Comparison of ENCODE assay signal across 8 mouse cellular contexts in the genomic region with DNA sequence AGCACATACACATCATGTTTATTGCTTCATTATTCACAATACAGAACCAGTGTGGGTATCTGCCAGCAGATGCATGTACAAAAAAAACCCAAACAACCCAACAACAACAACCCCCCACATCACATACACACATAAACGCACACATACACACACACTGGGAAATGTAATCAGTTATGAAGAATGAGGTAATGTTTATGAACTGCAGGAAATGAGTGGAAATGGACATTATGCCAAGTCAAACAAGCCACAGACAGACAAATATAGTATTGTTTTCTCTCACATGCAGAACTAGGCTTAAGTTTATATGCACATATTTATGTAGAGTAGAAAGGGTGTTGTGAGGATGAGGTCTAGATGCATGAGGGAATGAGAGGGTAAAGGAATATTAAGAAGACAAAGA. TPM values are rescaled to one million over a fixed set of nuclear protein-coding genes. Genes with fewer than 3 reads are reported as not detected.
DNase-seq lines count a peak whose midpoint lies in the region; ATAC-seq lines count a peak whose summit lies in the region.

No protein-coding gene starts in this region.

- DNase-seq in heart, adult 8-10 months (ENCODE audit: low spot score) = no peak
- DNase-seq in embryonic facial prominence, embryonic 14.5 days (ENCODE audit: low spot score) = peak; percentile 31
- no peak for DNase-seq in limb, embryonic 10.5 days (ENCODE audit: low spot score)
- DNase-seq in midbrain, embryonic 14.5 days = no peak
- no peak for DNase-seq in adrenal gland, postnatal 25 days
- no peak for DNase-seq in layer of hippocampus, postnatal 25 days (ENCODE audit: extremely low spot score in 1 of 2, low spot score in 1 of 2)

- H3K4me3 ChIP-seq in heart, embryonic 14.5 days (ENCODE audit: control insufficient read depth in 1 of 2, insufficient read depth in 1 of 2, low read depth in 1 of 2, low read length in 2 of 2) = peak overlapping the region in 1 of 2 experiments; percentile 75; a peak in 3 of 4 replicates
- H3K4me3 ChIP-seq in embryonic facial prominence, embryonic 14.5 days (ENCODE audit: low read depth, low read length) = peak overlapping the region; percentile 62
- H3K4me3 ChIP-seq in limb, embryonic 10.5 days = peak overlapping the region; percentile 69
- no peak overlapping the region for H3K4me3 ChIP-seq in midbrain, embryonic 14.5 days (replicated peaks; ENCODE audit: low read depth, low read length)

- H3K27me3 ChIP-seq in heart, embryonic 14.5 days (ENCODE audit: control insufficient read depth, insufficient read depth, low read length) = no peaks in the 10 kb centered on the region
- no peaks in the 10 kb centered on the region for H3K27me3 ChIP-seq in embryonic facial prominence, embryonic 14.5 days (replicated peaks; ENCODE audit: control insufficient read depth, insufficient read depth, low read length)
- no peaks in the 10 kb centered on the region for H3K27me3 ChIP-seq in limb, embryonic 10.5 days (ENCODE audit: low read depth, poor library complexity, severe bottlenecking)
- H3K27me3 ChIP-seq in midbrain, embryonic 14.5 days (ENCODE audit: control insufficient read depth, insufficient read depth, low read length) = no peaks in the 10 kb centered on the region

- no peaks in the 10 kb centered on the region for H3K9me3 ChIP-seq in heart, embryonic 14.5 days (ENCODE audit: control insufficient read depth, low read length)
- no peaks in the 10 kb centered on the region for H3K9me3 ChIP-seq in embryonic facial prominence, embryonic 14.5 days (ENCODE audit: control insufficient read depth, low read length)
- H3K9me3 ChIP-seq in limb, embryonic 10.5 days (replicated peaks) = no peaks in the 10 kb centered on the region
- H3K9me3 ChIP-seq in midbrain, embryonic 14.5 days (ENCODE audit: control insufficient read depth, low read length) = no peaks in the 10 kb centered on the region

- H3K27ac ChIP-seq in heart, embryonic 14.5 days (replicated peaks in 1 of 2; ENCODE audit: control insufficient read depth in 1 of 2, insufficient read depth in 1 of 2, low read depth in 2 of 2, low read length in 2 of 2) = peak overlapping the region in 1 of 2 experiments; percentile 98; a peak in 3 of 4 replicates
- peak overlapping the region; percentile 86 for H3K27ac ChIP-seq in embryonic facial prominence, embryonic 14.5 days (replicated peaks; ENCODE audit: low read depth, low read length)
- no peak overlapping the region for H3K27ac ChIP-seq in limb, embryonic 10.5 days
- H3K27ac ChIP-seq in midbrain, embryonic 14.5 days (replicated peaks; ENCODE audit: low read depth, low read length) = no peak overlapping the region

- peaks cover 13 to 24% of the 10 kb centered on the region in 2 experiments for H3K4me1 ChIP-seq in heart, embryonic 14.5 days (ENCODE audit: control insufficient read depth in 2 of 2, insufficient read depth in 2 of 2, low read length in 2 of 2)
- H3K4me1 ChIP-seq in embryonic facial prominence, embryonic 14.5 days (ENCODE audit: control insufficient read depth, insufficient read depth, low read length) = no peaks in the 10 kb centered on the region
- H3K4me1 ChIP-seq in limb, embryonic 10.5 days = peaks cover 10% of the 10 kb centered on the region
- H3K4me1 ChIP-seq in midbrain, embryonic 14.5 days (ENCODE audit: control insufficient read depth, insufficient read depth, low read length) = 0 out of 2 replicates have a peak, but pooled peaks cover 4% of the 10 kb centered on the region

- H3K9ac ChIP-seq in heart, embryonic 14.5 days (ENCODE audit: low read length) = peak overlapping the region; percentile 91
- H3K9ac ChIP-seq in embryonic facial prominence, embryonic 14.5 days (ENCODE audit: low read depth, low read length) = peak overlapping the region; percentile 67; the same call in 1 of the 2 replicates
- peak overlapping the region; percentile 65; the same call in 1 of the 2 replicates for H3K9ac ChIP-seq in midbrain, embryonic 14.5 days (replicated peaks; ENCODE audit: low read length)

- WGBS in heart, embryonic 14.5 days = 50% methylated on average over 1 of the region's 1 CpGs
- 60% methylated on average over 1 of the region's 1 CpGs for WGBS in embryonic facial prominence, embryonic 14.5 days
- 90% methylated on average over 1 of the region's 1 CpGs for WGBS in limb, embryonic 10.5 days
- WGBS in midbrain, embryonic 14.5 days = 85% methylated on average over 1 of the region's 1 CpGs

- peak overlapping the region; percentile 73 for H3K4me2 ChIP-seq in heart, embryonic 14.5 days (ENCODE audit: low read length)
- H3K4me2 ChIP-seq in embryonic facial prominence, embryonic 14.5 days (ENCODE audit: low read depth, low read length) = peak overlapping the region; percentile 61
- peak overlapping the region; percentile 63 for H3K4me2 ChIP-seq in midbrain, embryonic 14.5 days (ENCODE audit: low read length)

- ATAC-seq in heart, embryonic 14.5 days (ENCODE audit: insufficient number of reproducible peaks, insufficient read depth, low FRiP score, low read depth) = no peak
- ATAC-seq in embryonic facial prominence, embryonic 14.5 days (ENCODE audit: low read depth) = no peak
- no peak for ATAC-seq in midbrain, embryonic 14.5 days (ENCODE audit: low FRiP score, low TSS enrichment)
- no peak for ATAC-seq in megakaryocyte progenitor cell, adult 5-6 weeks (replicated peaks; ENCODE audit: poor library complexity)

- peaks cover 24% of the 10 kb centered on the region for H3K36me3 ChIP-seq in heart, embryonic 14.5 days (ENCODE audit: control insufficient read depth, insufficient read depth, low read length)
- peaks cover 8% of the 10 kb centered on the region for H3K36me3 ChIP-seq in embryonic facial prominence, embryonic 14.5 days (ENCODE audit: control insufficient read depth, insufficient read depth, low read length)
- H3K36me3 ChIP-seq in limb, embryonic 10.5 days = peaks cover 15% of the 10 kb centered on the region
- no peaks in the 10 kb centered on the region for H3K36me3 ChIP-seq in midbrain, embryonic 14.5 days (ENCODE audit: control insufficient read depth, insufficient read depth, low read length)

RNA-seq across cellular contexts. Expression of a gene that starts 1.2 kb away (rescaled TPM):
- 72.1 and 78.3 TPM in 2 replicates for polyA plus RNA-seq in heart, embryonic 14.5 days (2014; fragmentation: Nextera tagmentation; extraction: Ambion mirVana)
- total RNA-seq in heart, adult 8-10 months (2022) = 10 to 100 TPM; 56.9 to 69.9 (median 65.3) TPM
- 30.1 and 31.8 TPM in 2 replicates for polyA plus RNA-seq in embryonic facial prominence, embryonic 14.5 days (2014; fragmentation: Nextera tagmentation; extraction: Ambion mirVana)
- polyA plus RNA-seq in limb, embryonic 10.5 days (2016; fragmentation: Nextera tagmentation; extraction: Ambion mirVana) = 32.5 and 33.0 TPM in 2 replicates
- polyA plus RNA-seq in midbrain, embryonic 14.5 days (2014; fragmentation: Nextera tagmentation; extraction: Ambion mirVana) = 9.1 and 11.1 TPM in 2 replicates
- total RNA-seq in adrenal gland, postnatal 25 days (2021) = 47.8 and 54.8 TPM in 2 replicates
- 19.6 and 20.3 TPM in 2 replicates for total RNA-seq in megakaryocyte progenitor cell, adult 5-6 weeks (2015)
- 33.1 and 42.4 TPM in 2 replicates for total RNA-seq in megakaryocyte progenitor cell, adult 5-6 weeks (2017)
- total RNA-seq in layer of hippocampus, postnatal 25 days (2021) = 10 to 100 TPM; 13.1 to 14.4 TPM

RNA-seq across cellular contexts. Expression of a gene that starts 36.2 kb away (rescaled TPM):
- 15.7 and 21.0 TPM in 2 replicates for polyA plus RNA-seq in heart, embryonic 14.5 days (2014; fragmentation: Nextera tagmentation; extraction: Ambion mirVana)
- total RNA-seq in heart, adult 8-10 months (2022) = 10 to 100 TPM in 2 of 4 experiments, 1 to 10 TPM in 2; 7.7 to 11.5 (median 9.7) TPM
- 12.7 and 14.7 TPM in 2 replicates for polyA plus RNA-seq in embryonic facial prominence, embryonic 14.5 days (2014; fragmentation: Nextera tagmentation; extraction: Ambion mirVana)
- 34.9 and 43.5 TPM in 2 replicates for polyA plus RNA-seq in limb, embryonic 10.5 days (2016; fragmentation: Nextera tagmentation; extraction: Ambion mirVana)
- 1.9 and 3.7 TPM in 2 replicates for polyA plus RNA-seq in midbrain, embryonic 14.5 days (2014; fragmentation: Nextera tagmentation; extraction: Ambion mirVana)
- total RNA-seq in adrenal gland, postnatal 25 days (2021) = 9.7 and 10.2 TPM in 2 replicates
- total RNA-seq in megakaryocyte progenitor cell, adult 5-6 weeks (2015) = 1.6 and 1.9 TPM in 2 replicates
- 0.74 and 2.4 TPM in 2 replicates for total RNA-seq in megakaryocyte progenitor cell, adult 5-6 weeks (2017)
- 1 to 10 TPM; 6.9 to 7.2 TPM for total RNA-seq in layer of hippocampus, postnatal 25 days (2021)

RNA-seq across cellular contexts. Expression of a gene that starts 59.4 kb away (rescaled TPM):
- 284 and 288 TPM in 2 replicates for polyA plus RNA-seq in heart, embryonic 14.5 days (2014; fragmentation: Nextera tagmentation; extraction: Ambion mirVana)
- 100 to 1,000 TPM; 187 to 292 (median 203) TPM for total RNA-seq in heart, adult 8-10 months (2022)
- polyA plus RNA-seq in embryonic facial prominence, embryonic 14.5 days (2014; fragmentation: Nextera tagmentation; extraction: Ambion mirVana) = 213 and 225 TPM in 2 replicates
- 100 and 108 TPM in 2 replicates for polyA plus RNA-seq in limb, embryonic 10.5 days (2016; fragmentation: Nextera tagmentation; extraction: Ambion mirVana)
- polyA plus RNA-seq in midbrain, embryonic 14.5 days (2014; fragmentation: Nextera tagmentation; extraction: Ambion mirVana) = 117 and 130 TPM in 2 replicates
- 784 and 797 TPM in 2 replicates for total RNA-seq in adrenal gland, postnatal 25 days (2021)
- total RNA-seq in megakaryocyte progenitor cell, adult 5-6 weeks (2015) = 30.9 and 31.8 TPM in 2 replicates
- total RNA-seq in megakaryocyte progenitor cell, adult 5-6 weeks (2017) = 35.4 and 40.8 TPM in 2 replicates
- 100 to 1,000 TPM; 119 to 130 TPM for total RNA-seq in layer of hippocampus, postnatal 25 days (2021)
